Mouse (Mus musculus) spleen, postnatal 36 days (tissue): Measurements from ENCODE around the gene Csnk2b.
A peak's percentile ranks its signal among the peaks of the same experiment; 100 is the strongest.

Experiments
- DNase-seq, 2 experiments: peaks; one replicate each; pipeline ENCODE4 v3.0.0; 2022; ENCODE audit warnings: low spot score in 2 of 2, mixed read lengths in 1 of 2

Csnk2b gene

DNA sequence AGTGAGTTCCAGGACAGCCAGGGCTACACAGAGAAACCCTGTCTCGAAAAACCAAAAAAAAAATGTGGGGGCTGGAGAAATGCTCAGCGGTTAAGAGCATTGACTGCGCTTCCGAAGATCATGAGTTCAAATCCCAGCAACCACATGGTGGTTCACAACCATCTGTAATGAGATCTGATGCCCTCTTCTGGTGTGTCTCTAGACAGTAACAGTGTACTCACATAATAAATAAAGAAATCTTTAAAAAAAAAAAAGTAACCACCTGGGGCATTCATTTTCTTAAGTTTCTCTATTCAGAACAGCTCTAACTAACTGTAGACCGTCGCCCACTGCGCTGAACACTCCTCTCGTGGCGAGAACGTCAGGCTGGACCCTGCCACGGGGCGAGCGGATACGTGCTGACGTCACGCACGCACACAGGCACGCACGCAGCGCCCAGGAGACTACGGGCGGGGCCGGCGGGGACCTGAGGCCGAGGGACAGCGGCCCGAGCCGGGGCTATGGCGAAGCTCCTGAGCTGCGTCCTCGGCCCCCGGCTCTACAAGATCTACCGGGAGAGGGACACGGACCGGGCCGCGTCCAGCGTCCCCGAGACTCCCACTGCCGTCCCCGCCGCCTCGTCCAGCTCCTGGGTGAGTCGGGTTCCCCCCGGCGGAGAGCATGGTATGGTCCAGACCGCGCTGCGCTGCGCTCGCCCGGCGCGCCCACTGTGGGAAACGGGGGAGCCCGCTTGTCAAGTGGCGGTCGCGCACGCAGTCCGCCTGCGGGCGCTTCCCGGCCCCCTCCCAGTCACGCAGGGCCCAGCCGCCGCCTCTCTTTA lies 32.8 kb downstream of the Csnk2b start, which contains the start of gene Abhd16a:
TSS of gene Abhd16a (plus strand) at position 439 of the 820 bp plus-strand sequence.
- DNase-seq = peak; percentile 94

DNA sequence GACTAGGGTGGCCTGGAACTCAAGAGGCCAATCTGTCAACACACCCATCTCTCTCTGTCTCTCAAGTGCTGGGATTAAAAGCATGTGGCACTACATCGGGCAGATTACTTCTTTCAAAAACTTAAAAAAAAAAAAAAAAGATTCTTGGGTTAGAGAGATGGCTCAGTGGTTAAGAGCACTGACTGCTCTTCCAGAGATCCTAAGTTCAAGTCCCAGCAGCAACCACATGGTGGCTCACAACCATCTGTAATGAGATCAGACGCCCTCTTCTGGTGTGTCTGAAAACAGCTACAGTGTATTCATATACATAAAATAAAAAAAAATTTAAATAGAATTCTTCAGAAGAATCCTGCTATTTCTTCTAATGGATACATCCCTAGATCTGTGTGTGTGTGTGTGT lies 33.7 kb downstream of the Csnk2b start:
- no peak for DNase-seq

DNA sequence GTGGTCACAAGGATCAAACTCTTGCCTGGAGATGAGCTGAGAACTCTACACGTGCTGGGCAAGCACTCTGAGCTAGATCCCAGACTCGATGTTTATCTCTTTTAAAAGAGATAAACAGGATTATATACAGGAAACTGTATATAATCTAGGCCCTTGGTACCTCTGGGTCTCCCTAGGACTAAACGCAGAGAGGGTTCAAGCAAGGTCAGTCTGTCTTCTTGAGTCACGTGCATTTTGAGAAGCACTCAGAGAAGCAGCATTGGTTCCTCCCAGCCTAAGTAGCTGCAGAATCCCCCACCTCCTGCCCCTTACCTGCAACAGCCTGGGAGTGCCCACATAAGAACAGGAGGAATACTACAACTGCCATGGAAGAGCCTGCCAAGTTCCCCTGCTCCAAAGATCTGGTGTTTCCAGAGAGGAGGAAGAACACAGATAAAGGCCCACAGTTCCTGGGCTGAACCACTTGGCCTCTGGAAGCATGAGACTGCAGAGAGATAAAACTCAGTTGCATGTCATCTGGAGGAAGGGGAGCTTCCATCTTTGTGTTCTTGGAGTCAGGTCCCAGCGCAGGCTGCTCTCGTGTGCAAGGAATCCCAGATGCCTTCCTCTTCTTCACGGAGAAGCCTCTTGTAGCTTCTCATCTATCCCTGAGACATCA lies 36.5 kb downstream of the Csnk2b start, which contains the start of gene Ly6g6f:
TSS of gene Ly6g6f (minus strand) at position 403 of the 658 bp plus-strand sequence.
- no peak for DNase-seq

DNA sequence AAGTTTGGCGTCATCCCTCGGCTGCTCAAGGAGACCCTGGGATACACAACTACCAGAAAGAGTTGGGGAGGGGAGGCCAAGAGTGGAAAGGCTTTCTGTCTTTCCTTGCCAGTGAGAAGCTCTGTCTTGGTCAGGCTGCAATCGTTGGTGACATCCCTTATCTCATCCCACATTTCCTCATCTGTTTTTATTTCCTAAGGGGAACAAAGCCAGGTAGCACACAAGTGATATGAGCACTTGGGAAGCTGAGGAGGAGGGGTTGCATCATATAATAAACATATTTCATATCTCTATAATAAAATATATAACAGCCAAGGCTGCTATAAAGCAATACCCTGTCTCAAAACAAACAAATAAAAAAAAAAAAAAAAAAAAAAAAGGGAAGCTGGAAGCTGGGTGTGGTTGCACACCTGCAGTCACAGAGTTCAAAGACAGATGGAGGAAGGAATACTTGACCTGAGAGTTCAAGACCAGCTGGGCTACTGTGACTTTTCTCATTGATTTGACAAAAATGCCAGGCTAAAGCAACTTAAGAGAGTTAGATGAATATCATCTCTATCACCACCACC lies 37.8 kb downstream of the Csnk2b start:
- DNase-seq = no peak

DNA sequence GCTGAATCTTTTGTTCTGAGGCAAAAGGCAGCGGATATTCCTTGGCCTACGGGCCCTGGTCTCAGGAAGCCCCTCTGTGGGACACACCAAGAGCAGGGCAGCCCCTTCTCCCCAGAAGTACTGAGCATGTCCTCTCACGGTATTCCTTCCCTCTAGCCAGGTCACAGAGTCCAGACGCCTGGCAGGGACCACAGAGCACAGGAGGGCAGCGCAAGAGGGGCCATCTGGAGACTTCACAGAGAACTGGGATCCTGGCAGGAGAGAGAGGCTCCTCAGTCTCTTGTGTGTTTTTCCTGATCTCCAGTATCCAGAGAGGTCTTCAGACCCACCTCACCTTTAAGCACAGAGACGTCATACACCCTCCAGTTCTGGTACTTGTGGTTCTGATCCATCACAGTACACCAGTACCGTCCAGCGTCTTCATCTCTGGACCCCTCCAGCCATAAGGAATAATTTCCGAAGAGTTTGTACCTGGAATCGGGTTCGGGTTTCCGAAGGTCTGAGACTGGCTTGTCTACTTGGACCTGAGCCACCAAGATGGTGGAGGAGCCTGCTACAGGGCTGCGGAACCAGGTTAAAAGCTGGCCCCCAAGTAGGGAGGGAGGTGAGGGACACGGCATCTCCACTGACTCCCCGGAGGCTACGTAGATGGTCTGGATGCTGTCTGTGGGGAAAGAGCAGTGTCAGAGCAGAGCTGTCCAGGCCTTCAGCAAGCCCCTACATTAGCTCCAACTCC lies 38.8 kb downstream of the Csnk2b start:
- no peak for DNase-seq

DNA sequence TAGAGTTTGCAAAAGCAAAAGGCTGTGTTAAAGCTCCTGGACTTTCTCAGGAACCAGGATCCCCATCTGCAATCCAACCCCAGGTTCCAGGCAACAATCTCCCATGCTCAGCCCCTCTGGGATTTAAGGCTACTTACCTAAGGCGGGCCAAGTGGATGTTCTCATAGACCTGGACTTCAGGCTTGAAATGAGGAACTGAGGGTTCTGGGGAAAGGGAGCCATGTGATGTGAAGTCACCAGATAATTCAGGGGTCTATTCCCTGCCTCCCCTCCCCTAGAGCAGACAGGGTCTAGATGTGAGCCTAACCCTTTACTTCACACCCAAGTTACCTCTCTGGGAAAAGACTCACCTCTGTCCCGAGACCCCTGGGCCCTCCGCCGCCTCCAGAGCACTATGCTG lies 41.1 kb downstream of the Csnk2b start:
- no peak for DNase-seq

DNA sequence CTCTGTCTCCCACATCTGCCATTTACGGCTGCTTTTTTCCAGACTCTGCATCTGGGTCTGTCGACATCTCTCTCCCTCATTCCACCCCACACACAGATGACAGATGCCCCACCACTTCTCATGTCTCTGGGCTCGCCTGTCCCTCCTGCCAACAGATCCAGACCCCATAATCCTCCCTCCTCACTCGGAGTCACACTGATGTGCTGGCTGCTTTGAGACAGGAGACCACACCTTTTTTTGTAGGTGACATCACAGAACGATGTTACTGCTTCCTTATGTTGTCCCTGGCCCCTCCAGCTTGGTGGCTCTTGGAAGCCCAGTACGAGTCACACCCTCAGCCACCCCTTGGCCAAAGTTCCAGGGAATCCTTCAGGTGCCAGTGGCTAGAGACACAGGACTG lies 41.6 kb downstream of the Csnk2b start:
- DNase-seq = no peak

DNA sequence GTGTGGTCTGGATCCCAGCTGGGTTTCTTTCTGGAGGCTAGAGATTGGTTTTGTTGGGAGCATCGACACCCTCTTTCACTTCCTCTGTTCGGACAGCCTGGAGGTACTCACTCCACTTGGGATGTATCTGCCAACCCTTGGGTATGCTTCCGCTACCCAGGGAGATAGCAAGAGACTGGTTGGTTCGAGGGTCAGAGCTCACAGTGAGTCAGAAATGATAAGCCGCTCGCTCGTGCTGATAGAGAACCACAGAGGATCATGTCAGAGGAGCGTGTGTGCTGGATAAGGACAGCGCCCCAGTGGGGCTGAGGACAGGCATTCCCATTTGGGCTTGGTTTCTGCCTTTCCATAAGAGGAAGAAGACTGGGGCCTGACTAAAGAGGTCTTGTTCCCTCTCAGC lies 42.1 kb downstream of the Csnk2b start:
- DNase-seq = peak; percentile 20 to 41

DNA sequence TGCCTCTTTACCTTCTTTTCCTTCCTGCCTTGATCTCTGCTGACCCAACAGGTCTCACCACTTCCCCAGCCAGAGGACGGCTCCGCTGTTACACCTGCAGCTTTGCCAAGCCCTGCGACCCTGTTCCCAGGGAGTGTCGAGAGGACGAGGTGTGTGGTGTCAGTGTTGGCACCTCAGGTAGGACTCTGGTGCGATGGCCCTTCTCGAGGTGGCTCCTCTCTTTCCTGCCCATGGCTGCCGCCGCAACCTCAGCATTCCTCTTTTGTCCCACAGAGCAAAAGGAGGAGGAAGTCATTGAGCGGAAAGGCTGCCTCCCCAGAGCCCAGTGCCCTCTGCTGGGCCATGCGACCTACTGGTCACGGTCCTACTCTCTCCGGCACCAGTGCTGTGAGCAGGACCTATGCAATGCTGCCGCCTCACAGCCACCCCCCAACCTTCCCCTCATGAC lies 44.0 kb downstream of the Csnk2b start, which contains the start of gene Ly6g6d:
TSS of gene Ly6g6d (minus strand) at position 280 of the 448 bp plus-strand sequence.
- DNase-seq = peak in 1 of 2 experiments; percentile 26

DNA sequence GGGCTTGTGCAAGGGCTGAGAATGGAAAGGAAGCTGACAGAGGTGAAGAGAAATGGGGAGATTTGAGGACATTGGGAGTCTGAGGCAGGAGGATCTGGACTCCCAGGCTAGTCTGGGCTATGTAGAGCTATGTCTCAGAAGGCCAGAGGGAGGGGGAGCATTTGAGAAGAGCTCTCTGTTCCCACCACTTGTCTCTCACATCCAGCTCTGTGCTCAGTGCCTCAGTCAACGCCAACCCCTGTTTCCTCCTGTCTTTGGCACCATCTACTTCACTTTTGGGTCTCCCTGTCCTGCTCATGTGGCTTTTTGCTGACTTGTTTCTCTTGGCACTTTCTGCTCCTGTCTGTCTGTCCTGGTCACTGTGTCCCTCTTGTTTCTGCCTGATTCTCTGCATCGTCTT lies 44.6 kb downstream of the Csnk2b start:
- no peak for DNase-seq

DNA sequence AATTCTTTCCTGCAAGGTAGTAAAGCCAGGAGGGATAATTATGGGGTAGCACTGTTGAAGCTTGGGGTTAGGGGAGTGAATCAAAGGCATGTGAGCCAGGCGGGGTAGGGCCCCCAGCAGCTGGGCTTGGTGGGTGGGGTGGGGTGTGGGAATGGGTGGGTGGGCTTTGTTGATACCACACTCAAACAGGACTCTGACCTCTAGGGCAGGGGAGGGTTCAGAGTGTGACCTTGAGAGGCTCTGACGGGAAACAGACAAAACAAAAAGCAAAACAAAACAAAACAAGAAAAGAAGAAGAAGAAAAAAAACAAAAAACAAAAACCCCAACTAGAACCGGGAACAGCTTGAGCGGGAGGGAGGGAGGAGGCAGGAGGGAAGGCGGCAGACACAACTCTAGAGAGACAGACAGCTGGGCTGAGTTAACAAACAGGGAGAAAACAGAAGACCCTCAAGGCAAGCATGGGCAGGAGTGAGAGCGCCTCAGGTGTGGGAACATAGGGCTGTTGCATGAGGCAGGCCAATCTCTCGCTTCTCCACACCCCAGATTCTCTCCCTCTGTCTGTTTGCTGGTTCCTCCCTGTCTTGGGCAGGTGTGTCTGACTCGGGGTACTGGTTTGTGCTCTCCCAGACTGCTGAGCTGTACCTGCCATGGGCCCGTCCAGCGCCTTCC lies 45.2 kb downstream of the Csnk2b start, which contains the start of gene Ly6g6e:
TSS of gene Ly6g6e (plus strand) at position 396 of the 670 bp plus-strand sequence.
- DNase-seq = no peak

DNA sequence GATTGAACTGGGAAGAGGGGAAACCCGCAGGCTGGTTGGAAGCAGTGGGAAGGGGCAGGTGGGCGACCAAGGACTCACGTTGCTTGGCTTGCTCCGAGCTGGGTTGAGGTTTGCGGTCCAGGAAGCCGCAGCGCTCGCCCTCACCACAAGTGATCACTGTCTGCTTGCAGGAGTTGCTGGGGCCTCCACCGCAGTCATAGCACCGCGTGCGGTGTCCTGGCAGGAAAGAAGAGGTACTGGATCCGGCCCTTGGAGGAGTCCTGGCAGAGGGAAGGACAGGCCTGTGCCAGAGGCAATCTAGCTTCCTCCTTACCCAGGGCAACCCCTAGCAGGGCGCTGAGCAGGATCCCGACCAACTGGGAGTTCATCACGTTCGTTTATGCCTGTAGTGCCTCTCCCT lies 47.8 kb downstream of the Csnk2b start:
- DNase-seq = no peak

DNA sequence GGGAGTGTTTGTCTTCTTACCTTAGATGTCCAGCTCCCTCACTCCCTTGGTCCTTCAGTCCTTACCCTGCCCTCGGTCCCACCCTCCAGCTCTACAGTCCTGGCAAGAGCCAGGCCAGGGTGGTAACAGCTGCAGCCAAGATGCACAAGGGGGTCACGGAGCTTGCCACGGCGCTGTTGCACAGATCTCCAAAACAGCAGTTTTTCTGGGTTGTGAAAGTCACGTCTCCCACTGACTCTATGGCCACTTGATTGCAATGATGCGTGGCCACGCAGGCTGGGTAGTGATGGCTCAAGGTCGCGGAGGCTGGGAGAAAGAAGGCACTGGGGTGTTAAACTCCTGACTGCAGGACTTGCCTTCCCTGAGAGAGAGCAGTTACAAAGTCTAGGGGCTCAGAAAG lies 50.4 kb downstream of the Csnk2b start:
- no peak for DNase-seq

DNA sequence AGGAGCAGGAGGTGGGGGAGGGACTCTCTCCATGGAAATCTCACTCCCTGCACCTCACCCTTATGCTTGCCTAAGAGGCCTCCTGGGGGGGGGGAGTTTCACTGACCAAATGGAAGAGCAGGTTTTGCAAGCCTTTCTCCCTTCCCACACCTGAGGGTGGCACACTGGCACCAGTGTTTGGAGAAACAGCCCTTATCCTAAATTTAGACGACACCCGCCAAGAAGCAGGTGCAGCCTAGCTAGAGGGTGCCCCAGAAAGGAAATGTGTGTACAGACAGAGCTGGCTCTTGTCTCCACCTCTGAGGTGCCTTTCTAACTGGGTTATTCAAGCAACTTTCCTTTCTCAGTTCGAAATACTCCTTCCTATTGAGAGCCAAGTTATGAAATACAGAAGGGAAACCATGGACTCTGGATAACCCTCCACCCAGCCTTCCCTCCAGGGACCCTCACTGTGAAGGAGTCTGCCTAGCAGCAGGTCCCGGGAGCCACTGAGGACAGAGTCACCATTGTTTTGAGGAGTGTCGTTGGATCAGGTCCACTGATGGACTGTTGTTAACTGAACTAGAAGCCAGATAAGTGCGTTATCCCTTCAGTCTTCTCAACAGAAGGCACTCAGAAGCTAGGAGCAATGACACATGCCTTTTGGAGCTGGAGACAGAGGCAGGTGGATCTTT lies 51.2 kb downstream of the Csnk2b start:
- no peak for DNase-seq

DNA sequence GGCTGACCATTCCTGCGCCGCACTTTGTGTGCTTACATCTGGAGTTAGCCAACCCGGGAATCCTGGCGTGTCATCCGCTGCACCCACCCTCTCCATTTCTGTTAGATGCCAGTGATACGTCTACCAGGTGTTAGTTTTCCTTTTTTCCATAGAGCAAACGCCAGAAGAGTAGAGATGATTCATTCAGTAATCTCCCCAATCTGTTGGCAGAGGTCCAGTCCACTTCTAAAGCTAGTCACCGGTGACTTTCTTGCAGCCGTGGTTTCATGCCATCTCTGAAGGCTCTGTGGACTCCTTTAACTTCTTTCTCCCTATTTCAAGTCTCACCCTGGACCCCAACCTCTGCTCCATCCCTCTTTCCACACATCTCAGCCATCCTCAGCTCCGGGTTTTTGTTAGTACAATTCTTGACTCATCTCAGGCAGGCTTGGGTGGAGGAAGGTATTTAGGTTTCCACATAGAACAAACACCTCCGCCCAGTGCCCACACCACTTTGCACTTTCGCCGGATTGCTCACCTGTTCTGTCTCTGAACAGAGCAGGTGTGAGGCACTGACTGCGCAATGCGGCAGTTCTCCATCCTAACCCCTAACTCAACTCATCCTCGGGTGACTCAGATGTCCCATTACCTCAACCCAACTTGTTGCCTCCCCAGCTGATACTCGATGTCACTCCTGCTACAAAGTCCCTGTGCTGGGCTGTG lies 53.5 kb downstream of the Csnk2b start:
- DNase-seq = no peak
